Mouse (Mus musculus): Measurements from ENCODE around the gene Ube2d1.

Gene Ube2d1

DNA sequence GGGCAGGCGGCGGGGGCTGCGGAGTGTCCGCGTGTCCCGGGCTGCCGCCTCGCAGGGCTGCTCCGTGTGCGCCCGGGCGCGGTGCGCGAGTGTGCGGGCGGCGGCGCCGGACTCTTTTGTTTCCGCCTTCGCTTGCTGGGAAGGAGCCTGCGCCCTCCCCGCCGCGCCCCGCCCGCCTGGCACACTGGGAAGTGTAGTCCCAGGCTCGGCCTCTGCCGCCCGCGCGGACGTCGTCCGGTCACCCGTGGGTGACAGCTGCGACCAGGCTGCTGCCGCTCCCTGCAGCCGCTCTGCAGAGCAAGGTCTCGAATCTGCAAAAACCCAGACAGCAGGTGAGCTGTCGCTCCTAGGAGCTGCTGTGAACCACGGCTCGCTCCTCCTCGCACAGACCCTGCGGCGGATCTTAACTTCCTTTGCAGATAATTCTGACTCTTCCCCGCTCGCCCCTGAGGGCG, at the start of gene Ube2d1:
Gene Ube2d1 (minus strand): TSS at position 137 of the 455 bp plus-strand sequence.
- DNase-seq = peak; percentile 92

- no peak for DNase-seq
Observed at GRCm38 (mm10) chr10:71332859-71333258, 47.8 kb upstream of the Ube2d1 start.

GRCm38 (mm10) chr10:71332376-71332775, 47.3 kb upstream of the Ube2d1 start:
- DNase-seq = no peak

DNA sequence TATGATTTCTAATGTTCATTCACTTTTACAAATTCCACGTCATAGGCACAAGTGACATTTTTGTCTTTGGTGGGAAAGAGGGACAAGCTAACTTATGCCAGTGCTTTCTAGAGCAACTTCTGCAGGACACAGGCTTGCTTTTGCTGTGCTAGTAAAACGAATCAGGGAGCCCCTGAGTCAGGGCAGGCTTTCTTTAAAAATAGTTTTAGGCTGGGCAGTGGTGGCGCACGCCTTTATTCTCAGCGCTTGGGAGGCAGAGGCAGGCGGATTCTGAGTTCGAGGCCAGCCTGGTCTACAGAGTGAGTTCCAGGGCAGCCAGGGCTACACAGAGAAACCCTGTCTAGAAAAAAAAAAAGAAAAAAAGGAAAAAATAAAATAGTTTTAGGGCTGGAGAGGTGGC, 46.8 kb upstream of the Ube2d1 start:
- no peak for DNase-seq

- no peak for DNase-seq
Observed at GRCm38 (mm10) chr10:71330070-71330469, 45.0 kb upstream of the Ube2d1 start.

DNA sequence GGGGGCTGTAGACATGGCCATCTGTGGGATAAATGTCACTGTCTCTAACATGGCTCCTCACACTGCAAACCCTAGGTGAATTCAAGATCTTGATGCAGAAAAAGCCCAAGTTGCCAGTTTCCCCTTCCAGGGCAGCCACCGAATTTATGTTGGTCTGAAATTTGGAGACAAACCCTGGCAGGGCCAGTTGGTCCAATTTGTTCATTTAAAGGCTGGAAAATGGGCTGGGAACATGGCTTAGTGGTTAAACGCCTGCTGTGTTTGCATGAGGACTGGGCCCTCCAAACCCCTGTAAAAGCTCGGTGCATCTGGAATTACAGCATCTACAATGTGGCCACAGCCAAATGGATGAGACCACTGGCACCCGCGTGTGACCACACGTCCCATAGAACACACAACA, 44.2 kb upstream of the Ube2d1 start:
- no peak for DNase-seq

DNA sequence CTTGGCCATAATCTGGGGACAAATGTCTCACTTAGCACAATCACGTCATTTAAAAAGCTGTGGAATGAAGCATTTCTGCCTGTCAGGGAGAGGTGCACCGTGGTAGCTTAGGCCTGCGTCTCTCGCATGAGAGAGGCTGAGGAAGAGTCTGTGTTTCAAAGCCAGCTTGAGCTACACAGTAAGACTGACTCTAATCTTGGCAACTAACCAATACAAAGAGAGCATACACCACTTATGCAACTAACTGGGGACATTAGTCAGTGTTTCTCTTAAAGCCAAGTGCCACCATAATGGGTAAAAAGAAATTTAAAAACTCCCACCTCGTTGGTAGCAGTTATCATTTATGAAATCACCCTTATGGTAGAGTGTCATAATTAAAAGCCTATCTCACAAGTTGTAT, 43.8 kb upstream of the Ube2d1 start:
- no peak for DNase-seq

DNA sequence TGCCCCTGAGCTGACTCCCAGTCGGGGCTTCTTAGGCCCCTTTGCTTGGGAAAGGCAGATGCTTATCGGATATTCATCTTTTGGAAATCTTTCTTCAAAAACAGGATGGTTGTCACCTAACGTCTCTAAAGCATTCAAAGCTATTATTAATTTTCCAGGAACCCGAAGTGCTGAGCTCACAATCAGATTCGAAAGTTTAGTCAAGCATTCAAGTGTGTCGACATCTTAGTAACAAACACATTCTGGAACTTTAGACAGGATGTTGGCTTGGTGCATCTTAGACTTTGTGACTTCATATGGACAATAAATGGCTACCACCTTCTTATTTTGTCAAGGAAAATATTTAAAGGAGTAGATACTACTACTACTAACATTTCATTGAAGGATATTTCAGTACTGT, 43.3 kb upstream of the Ube2d1 start:
- no peak for DNase-seq

GRCm38 (mm10) chr10:71327386-71327785, 42.3 kb upstream of the Ube2d1 start:
- DNase-seq = no peak

DNA sequence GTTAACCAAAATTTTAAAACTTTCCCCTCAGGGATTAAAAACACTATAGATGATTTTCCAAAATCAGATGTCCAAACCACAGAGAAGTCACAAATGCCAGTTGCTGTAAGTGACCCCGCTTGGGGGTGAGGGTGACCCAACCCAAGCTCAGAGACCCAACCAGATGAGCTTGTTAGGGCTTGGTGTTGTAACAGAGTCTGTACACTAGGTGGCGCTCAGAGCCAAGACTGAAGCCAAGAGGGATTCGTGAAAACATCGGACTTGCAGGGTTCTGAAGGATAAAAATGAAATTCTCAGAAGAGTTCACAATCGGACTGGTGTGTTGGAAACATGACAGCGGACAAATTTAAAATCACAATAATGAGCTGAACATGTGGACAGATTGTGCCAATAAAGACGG, 41.7 kb upstream of the Ube2d1 start:
- peak; percentile 80 for DNase-seq

DNA sequence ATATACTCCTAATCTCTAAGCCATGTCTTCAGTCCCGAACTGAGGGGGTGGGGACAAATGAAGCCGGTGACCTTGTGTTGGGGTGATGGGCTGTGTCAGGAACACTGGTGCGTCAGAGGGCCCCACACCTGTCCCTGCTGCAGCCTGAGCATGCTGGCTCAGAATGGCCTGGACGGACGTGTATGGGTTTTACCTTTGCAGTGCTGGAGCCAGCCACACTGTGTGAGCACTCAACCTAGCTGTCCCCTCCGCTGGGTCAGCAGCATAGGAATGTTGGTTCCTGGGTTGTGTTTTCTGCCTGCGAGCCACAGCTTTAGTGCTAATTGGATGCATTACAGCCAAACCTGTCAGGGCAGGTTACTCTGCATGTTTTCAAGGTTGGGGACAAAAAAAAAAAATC, 41.1 kb upstream of the Ube2d1 start:
- no peak for DNase-seq

GRCm38 (mm10) chr10:71323669-71324068, 38.6 kb upstream of the Ube2d1 start:
- DNase-seq = no peak

- DNase-seq = no peak
Observed at GRCm38 (mm10) chr10:71316497-71316896, 31.4 kb upstream of the Ube2d1 start.

- no peak for DNase-seq
Observed at GRCm38 (mm10) chr10:71316056-71316455, 31.0 kb upstream of the Ube2d1 start.

GRCm38 (mm10) chr10:71314596-71314995, 29.5 kb upstream of the Ube2d1 start:
- DNase-seq = no peak

GRCm38 (mm10) chr10:71310288-71310687, 25.2 kb upstream of the Ube2d1 start:
- no peak for DNase-seq

- no peak for DNase-seq
Observed at GRCm38 (mm10) chr10:71308199-71308598, 23.1 kb upstream of the Ube2d1 start.

DNA sequence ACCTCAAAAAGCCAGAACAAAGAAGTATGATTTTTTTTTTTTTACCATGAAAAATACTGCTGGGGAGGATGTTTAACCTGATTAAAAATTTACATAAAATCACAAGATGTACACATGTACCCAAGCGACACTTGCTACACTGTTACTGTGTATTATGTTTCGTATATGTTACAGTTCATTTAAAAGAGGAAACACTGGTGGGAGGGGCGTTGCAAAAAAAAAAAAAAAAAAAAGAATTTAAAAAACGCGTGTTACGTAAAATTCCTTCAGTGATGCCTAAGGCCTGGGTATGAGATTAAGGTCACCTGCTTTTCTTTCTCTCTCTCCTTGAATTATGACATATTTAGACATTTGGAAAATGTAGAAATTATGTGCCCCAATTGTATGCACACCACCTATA, 21.7 kb upstream of the Ube2d1 start:
- no peak for DNase-seq

DNA sequence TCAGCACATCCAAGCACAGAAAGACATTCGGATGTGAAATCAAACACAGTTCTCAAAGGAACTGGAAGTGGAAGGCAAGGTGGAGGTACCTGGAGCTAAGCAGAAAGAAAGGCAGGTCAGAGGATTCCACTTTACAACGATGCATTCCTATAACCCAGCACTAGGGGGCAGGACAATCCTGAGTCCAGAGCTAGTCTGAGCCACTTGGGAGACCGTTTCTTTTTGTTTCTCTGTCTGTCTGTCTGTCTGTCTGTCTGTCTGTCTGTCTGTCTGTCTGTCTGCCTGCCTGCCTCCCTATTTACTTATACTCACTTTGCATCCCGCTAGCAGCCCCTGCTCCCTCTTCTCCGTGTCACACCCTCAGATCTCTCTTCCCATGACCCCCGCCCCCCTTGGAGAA, 21.1 kb upstream of the Ube2d1 start:
- peak; percentile 58 for DNase-seq

- DNase-seq = peak; percentile 53
Observed at GRCm38 (mm10) chr10:71302490-71302889, 17.4 kb upstream of the Ube2d1 start.

DNA sequence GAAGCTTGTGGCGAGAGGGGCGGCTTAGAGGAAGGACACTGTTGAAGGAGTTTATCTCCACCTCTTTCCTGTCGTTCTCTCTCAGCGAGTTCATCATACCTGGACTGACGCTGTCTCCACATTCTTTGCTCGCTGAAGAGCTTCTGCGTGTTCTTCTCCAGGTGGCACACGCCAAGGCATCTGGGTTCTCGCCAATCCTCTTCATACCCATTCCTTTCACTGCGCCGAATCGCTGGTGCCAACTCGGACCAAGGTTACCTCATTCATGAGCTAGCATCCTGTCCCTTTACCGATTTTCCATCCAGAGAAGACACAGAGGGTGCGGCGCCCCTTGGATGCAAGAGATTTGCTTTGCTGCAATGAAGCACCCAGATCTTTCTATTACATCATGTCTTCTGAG, 15.1 kb upstream of the Ube2d1 start:
- DNase-seq = no peak

- no peak for DNase-seq
Observed at GRCm38 (mm10) chr10:71293245-71293644, 8.2 kb upstream of the Ube2d1 start.

DNA sequence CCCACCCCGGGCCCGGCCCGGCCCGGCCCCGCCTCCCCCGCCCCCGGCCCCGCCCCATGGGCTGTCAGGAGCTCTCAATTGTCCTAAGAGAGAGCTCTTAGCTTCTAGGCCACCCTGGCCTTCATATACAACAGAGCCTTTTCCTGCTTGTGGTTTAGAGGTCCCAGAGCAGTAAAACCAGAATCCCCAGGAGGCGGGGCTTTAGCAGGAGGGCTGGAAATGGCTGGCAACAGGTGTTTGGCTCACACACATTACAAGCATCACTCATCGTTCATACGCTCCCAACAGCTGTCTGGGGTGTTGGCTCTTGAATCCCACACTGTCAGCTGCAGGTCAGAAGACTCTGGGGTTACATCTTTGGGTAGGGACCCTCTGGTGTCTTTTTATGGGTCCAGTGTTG, 7.2 kb upstream of the Ube2d1 start:
- DNase-seq = peak; percentile 21

DNA sequence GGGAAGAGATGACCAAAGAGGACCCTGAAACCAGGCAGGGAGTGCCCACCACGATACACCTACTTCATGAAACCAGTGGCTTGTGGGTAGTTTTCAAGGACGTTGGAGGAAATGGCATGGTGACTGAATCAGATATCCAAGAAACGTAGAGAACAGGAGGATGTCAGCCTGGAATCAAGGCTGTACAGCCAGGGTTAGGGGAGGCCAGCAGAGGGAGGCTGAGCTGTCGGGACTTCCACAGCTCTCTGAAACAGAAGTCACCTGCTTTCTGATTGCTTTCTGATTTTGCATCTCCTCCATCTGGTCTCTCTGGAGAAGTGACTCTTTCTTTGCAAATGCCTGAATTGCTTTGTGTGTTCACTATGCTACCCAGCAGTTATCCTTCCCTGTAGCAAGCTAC, 6.7 kb upstream of the Ube2d1 start:
- no peak for DNase-seq

DNA sequence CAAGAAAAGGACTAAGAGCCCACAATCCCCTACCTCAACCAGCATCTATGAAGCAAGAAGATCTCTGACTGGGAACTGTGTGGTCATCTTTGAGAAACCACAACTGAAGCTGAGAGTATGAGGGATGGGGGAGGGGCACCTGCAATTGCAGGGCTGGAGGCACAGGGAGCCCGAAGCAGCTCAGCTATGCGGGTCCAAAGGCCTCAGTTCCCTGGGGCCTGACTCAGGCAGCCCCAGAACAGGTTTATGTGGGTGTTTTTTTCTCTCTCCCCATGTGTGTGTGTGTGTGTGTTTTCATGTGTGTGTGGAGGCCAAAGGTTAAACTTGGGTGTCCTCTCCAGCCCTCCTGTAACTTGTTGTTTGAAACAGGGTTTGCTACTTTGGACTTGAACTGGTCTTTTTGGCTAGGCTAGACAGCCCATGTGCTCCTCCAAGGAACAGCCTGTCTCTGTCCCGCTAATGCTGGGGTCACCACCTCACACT, 6.2 kb upstream of the Ube2d1 start:
- no peak for DNase-seq
